Mouse (Mus musculus): Measurements from ENCODE around the gene Bcl2l10. TPM values are rescaled to one million over a fixed set of nuclear protein-coding genes. Genes with fewer than 3 reads are reported as not detected.

The Bcl2l10 gene
- polyA plus RNA-seq, 1 experiment, result not detected

DNA sequence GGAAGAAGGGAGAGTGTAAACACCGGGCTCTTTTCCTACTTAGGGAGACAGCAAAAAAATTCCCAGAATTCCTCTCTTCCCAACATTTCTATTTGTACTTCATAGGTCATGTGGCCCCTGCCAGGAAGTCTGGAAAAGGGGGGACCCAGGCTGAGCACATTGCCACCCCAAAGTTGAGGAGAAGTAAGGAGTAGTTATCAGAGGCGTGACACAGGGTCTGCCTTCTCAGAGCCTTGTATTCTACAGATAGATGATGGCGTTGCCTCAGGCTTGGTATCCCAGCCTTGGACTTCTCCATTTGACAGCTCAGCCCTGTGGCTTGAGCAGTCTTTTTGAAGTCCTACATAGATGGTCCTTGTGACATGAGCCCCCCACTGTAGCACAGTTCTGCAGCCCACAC, 32.3 kb upstream of the Bcl2l10 start:
- 85% methylated on average over 3 of the region's 3 CpGs for WGBS
- H3K4me3 ChIP-seq (ENCODE audit: control insufficient read depth, insufficient read depth, low read length), result no peak overlapping the region
- TF ChIP-seq CTCF (IDR thresholded peaks at IDR 0.05; ENCODE audit: borderline replicate concordance, control insufficient read depth, extremely low read depth, insufficient read depth, low read length, poor library complexity) (no peak), POLR2A (IDR thresholded peaks at IDR 0.05; ENCODE audit: control insufficient read depth, extremely low read depth, insufficient read depth, low read length, poor library complexity) (no peak)
- H3K36me3 ChIP-seq (ENCODE audit: control insufficient read depth, insufficient read depth, low read length), result no peaks in the 10 kb centered on the region
- DNase-seq, result no peak
- H3K27me3 ChIP-seq (ENCODE audit: control insufficient read depth, insufficient read depth, low read length), result no peaks in the 10 kb centered on the region
- H3K27ac ChIP-seq (ENCODE audit: control insufficient read depth, insufficient read depth, low read length), result no peak overlapping the region
- peaks cover 11% of the 10 kb centered on the region for H3K4me1 ChIP-seq (replicated peaks; ENCODE audit: control insufficient read depth, insufficient read depth, low read length)

- no peak for DNase-seq
- peaks cover 11% of the 10 kb centered on the region for H3K4me1 ChIP-seq (replicated peaks; ENCODE audit: control insufficient read depth, insufficient read depth, low read length)
- TF ChIP-seq CTCF (IDR thresholded peaks at IDR 0.05; ENCODE audit: borderline replicate concordance, control insufficient read depth, extremely low read depth, insufficient read depth, low read length, poor library complexity), result no peak
- H3K36me3 ChIP-seq (ENCODE audit: control insufficient read depth, insufficient read depth, low read length), result no peaks in the 10 kb centered on the region
- no peak overlapping the region for H3K27ac ChIP-seq (ENCODE audit: control insufficient read depth, insufficient read depth, low read length)
- H3K27me3 ChIP-seq (ENCODE audit: control insufficient read depth, insufficient read depth, low read length), result no peaks in the 10 kb centered on the region
- H3K4me3 ChIP-seq (ENCODE audit: control insufficient read depth, insufficient read depth, low read length), result no peak overlapping the region
- 92% methylated on average over 6 of the region's 6 CpGs for WGBS
Observed at GRCm38 (mm10) chr9:75316771-75317170, 30.8 kb upstream of the Bcl2l10 start.

GRCm38 (mm10) chr9:75318196-75318595, 29.4 kb upstream of the Bcl2l10 start:
- 96% methylated on average over 2 of the region's 2 CpGs for WGBS

GRCm38 (mm10) chr9:75319365-75319764, 28.2 kb upstream of the Bcl2l10 start:
- H3K4me1 ChIP-seq (replicated peaks; ENCODE audit: control insufficient read depth, insufficient read depth, low read length), result peaks cover 5% of the 10 kb centered on the region
- H3K27me3 ChIP-seq (ENCODE audit: control insufficient read depth, insufficient read depth, low read length), result no peaks in the 10 kb centered on the region
- no peaks in the 10 kb centered on the region for H3K36me3 ChIP-seq (ENCODE audit: control insufficient read depth, insufficient read depth, low read length)
- no peak overlapping the region for H3K4me3 ChIP-seq (ENCODE audit: control insufficient read depth, insufficient read depth, low read length)
- no peak for DNase-seq
- WGBS, result 94% methylated on average over 3 of the region's 3 CpGs
- TF ChIP-seq POLR2A (IDR thresholded peaks at IDR 0.05; ENCODE audit: control insufficient read depth, extremely low read depth, insufficient read depth, low read length, poor library complexity) (no peak), CTCF (IDR thresholded peaks at IDR 0.05; ENCODE audit: borderline replicate concordance, control insufficient read depth, extremely low read depth, insufficient read depth, low read length, poor library complexity) (no peak)
- no peak overlapping the region for H3K27ac ChIP-seq (ENCODE audit: control insufficient read depth, insufficient read depth, low read length)

More at GRCm38 (mm10) chr9:75318196-75318595, 29.4 kb upstream of the Bcl2l10 start:
- H3K27ac ChIP-seq (ENCODE audit: control insufficient read depth, insufficient read depth, low read length), result no peak overlapping the region
- no peak overlapping the region for H3K4me3 ChIP-seq (ENCODE audit: control insufficient read depth, insufficient read depth, low read length)
- TF ChIP-seq POLR2A (IDR thresholded peaks at IDR 0.05; ENCODE audit: control insufficient read depth, extremely low read depth, insufficient read depth, low read length, poor library complexity) (no peak), CTCF (IDR thresholded peaks at IDR 0.05; ENCODE audit: borderline replicate concordance, control insufficient read depth, extremely low read depth, insufficient read depth, low read length, poor library complexity) (no peak)
- DNase-seq, result no peak
- no peaks in the 10 kb centered on the region for H3K27me3 ChIP-seq (ENCODE audit: control insufficient read depth, insufficient read depth, low read length)
- no peaks in the 10 kb centered on the region for H3K36me3 ChIP-seq (ENCODE audit: control insufficient read depth, insufficient read depth, low read length)
- peaks cover 11% of the 10 kb centered on the region for H3K4me1 ChIP-seq (replicated peaks; ENCODE audit: control insufficient read depth, insufficient read depth, low read length)

- TF ChIP-seq CTCF (IDR thresholded peaks at IDR 0.05; ENCODE audit: borderline replicate concordance, control insufficient read depth, extremely low read depth, insufficient read depth, low read length, poor library complexity), result no peak
- H3K36me3 ChIP-seq (ENCODE audit: control insufficient read depth, insufficient read depth, low read length), result no peaks in the 10 kb centered on the region
- no peak for DNase-seq
- 88% methylated on average over 13 of the region's 13 CpGs for WGBS
- H3K27me3 ChIP-seq (ENCODE audit: control insufficient read depth, insufficient read depth, low read length), result no peaks in the 10 kb centered on the region
- H3K4me1 ChIP-seq (replicated peaks; ENCODE audit: control insufficient read depth, insufficient read depth, low read length), result no peaks in the 10 kb centered on the region
- H3K27ac ChIP-seq (ENCODE audit: control insufficient read depth, insufficient read depth, low read length), result no peak overlapping the region
- no peak overlapping the region for H3K4me3 ChIP-seq (ENCODE audit: control insufficient read depth, insufficient read depth, low read length)
Observed at GRCm38 (mm10) chr9:75322099-75322885, 25.3 kb upstream of the Bcl2l10 start.

DNA sequence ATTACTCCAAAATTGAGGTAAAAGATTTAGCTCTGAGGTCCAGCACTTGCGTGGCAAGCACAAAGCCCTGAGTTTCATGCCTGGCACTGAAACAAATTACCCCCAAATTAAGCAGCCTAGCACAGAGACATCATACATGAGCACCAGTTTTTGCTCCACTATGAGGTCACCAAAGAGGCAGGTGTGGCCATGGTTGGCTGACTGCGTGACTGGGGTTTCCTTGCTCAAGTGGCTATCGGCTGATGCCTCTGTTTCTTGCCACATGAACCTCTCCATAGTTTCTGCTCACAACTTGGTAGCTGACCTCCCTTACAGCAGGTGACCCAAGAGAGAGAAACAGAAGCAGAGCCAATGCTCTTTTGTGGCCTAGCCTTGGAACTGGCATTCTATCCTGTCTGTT, 19.5 kb upstream of the Bcl2l10 start:
- Histone ChIP-seq H3K36me3 (ENCODE audit: control insufficient read depth, insufficient read depth, low read length) (no peaks in the 10 kb centered on the region), H3K27me3 (ENCODE audit: control insufficient read depth, insufficient read depth, low read length) (no peaks in the 10 kb centered on the region), H3K27ac (ENCODE audit: control insufficient read depth, insufficient read depth, low read length) (no peak overlapping the region), H3K4me3 (ENCODE audit: control insufficient read depth, insufficient read depth, low read length) (no peak overlapping the region), H3K4me1 (replicated peaks; ENCODE audit: control insufficient read depth, insufficient read depth, low read length) (no peaks in the 10 kb centered on the region)
- 93% methylated on average over 3 of the region's 3 CpGs for WGBS
- DNase-seq, result no peak
- no peak for TF ChIP-seq POLR2A (IDR thresholded peaks at IDR 0.05; ENCODE audit: control insufficient read depth, extremely low read depth, insufficient read depth, low read length, poor library complexity)

DNA sequence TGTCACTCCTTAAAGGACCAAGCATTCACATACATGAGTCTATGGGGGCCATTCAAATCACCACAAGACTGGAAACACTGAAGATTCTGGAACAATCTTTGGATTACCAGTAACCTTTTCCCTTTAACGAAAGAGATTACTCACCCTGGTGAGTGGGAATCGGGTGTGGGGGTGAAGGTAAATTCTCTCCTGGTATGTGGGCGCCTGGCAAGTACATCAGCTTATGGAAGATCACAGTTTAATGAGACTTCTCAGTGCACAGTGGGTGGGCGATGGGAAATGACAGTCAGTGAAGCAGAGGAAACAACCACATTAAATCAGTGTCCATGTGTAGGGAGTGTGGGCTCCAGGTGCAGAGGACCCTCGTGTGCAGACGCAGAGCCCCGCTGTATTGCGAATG, 16.7 kb upstream of the Bcl2l10 start:
- H3K4me3 ChIP-seq (ENCODE audit: control insufficient read depth, insufficient read depth, low read length), result no peak overlapping the region
- WGBS, result 96% methylated on average over 8 of the region's 8 CpGs
- H3K27ac ChIP-seq (ENCODE audit: control insufficient read depth, insufficient read depth, low read length), result no peak overlapping the region
- H3K4me1 ChIP-seq (replicated peaks; ENCODE audit: control insufficient read depth, insufficient read depth, low read length), result no peaks in the 10 kb centered on the region
- no peaks in the 10 kb centered on the region for H3K36me3 ChIP-seq (ENCODE audit: control insufficient read depth, insufficient read depth, low read length)
- TF ChIP-seq POLR2A (IDR thresholded peaks at IDR 0.05; ENCODE audit: control insufficient read depth, extremely low read depth, insufficient read depth, low read length, poor library complexity), result no peak
- no peak for TF ChIP-seq CTCF (IDR thresholded peaks at IDR 0.05; ENCODE audit: borderline replicate concordance, control insufficient read depth, extremely low read depth, insufficient read depth, low read length, poor library complexity)
- no peaks in the 10 kb centered on the region for H3K27me3 ChIP-seq (ENCODE audit: control insufficient read depth, insufficient read depth, low read length)
- no peak for DNase-seq

Measured in thymus, adult 2 months (tissue).